Mouse (Mus musculus) embryonic fibroblast, embryonic 13.5 days (primary cell): Measurements from ENCODE around the gene Olfr204. TPM values are rescaled to one million over a fixed set of nuclear protein-coding genes. Genes with fewer than 3 reads are reported as not detected.
"Not testable (repeated sequence)": the region's sequence is repeated elsewhere in the genome, so short reads cannot be mapped to it uniquely, and the experiment has no call there.

Experiments used
- H3K27ac ChIP-seq: 2 replicates; pipeline ENCODE4 v1.5.1; 2012; ENCODE audit warnings: low read length, control low read depth, inconsistent platforms; ENCODE audit not compliant: insufficient read depth
- H3K4me1 ChIP-seq: 2 replicates; pipeline ENCODE4 v1.6.1; 2011; ENCODE audit warnings: low read length; ENCODE audit not compliant: control insufficient read depth, insufficient read depth
- H3K4me3 ChIP-seq: 2 replicates; pipeline ENCODE4 v1.5.1; 2011; ENCODE audit warnings: mild to moderate bottlenecking, control low read depth, low read length; ENCODE audit not compliant: insufficient read depth
- CTCF ChIP-seq: IDR thresholded peaks from 2 replicates; pipeline ENCODE4 v1.5.1; 2011; ENCODE audit warnings: mild to moderate bottlenecking, control low read depth, low read length, moderate library complexity, borderline replicate concordance; ENCODE audit not compliant: insufficient read depth
- POLR2A ChIP-seq: IDR thresholded peaks from 2 replicates; pipeline ENCODE4 v1.6.1; 2011; ENCODE audit warnings: low read depth, mild to moderate bottlenecking, control low read depth, low read length, moderate library complexity
- polyA plus RNA-seq: library from polyadenylated mRNA; stranded (reverse); fragments of >200 nt; gene quantifications from 2 replicates; pipeline ENCODE4 v1.2.4, GENCODE M21; 2011; ENCODE audit warnings: low read depth; ENCODE audit not compliant: missing spikeins, insufficient read length

Gene Olfr204
- polyA plus RNA-seq, result not detected in 2 replicates

DNA sequence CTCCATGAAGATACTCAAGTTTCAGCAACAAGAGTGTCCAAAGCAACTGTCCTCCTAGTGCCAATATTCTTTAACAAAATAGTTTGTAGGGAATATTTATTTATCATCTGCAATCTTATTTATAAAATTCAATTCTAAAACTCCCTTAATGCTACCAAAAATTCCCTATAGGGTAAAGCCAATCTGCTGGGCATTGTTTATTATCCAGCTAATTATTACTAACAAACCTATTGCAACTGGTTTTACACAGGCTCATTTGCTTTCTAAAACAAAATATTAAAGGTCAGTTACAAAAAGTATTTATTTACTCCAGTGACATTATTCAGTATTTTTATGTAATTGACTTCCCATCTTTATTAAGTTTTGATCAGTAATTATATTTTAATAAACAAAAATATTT is at the start of gene Olfr204:
Olfr204 (minus strand) TSS at position 101 of the 400 bp plus-strand sequence.
- Histone ChIP-seq H3K27ac (no peak within 1 kb of the TSS), H3K4me3 (no peak within 1 kb of the TSS), H3K4me1 (no peaks in the 10 kb centered on the region)
- TF ChIP-seq CTCF (no peak), POLR2A (no peak)

DNA sequence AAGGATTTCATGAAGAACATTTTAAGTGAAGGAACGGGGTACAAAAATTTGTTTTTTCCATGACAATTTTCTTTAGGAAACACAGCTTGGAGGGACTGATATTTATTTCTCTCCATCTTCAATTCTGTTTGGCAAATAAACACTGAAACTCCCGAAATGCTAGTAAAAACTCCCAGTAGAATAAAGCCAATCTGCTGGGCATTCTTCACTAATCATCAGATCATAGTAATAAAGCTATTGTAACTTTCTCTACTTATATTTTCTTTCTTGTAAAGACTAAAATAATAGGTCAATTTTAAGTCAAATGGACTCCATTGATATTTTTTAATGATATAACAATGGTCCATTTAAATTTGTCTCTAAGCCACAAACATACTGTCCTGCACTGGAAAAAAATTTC is 45.8 kb upstream of the Olfr204 start, which contains the start of gene Olfr209:
Olfr209 (minus strand) TSS at position 101 of the 400 bp plus-strand sequence.
- Histone ChIP-seq H3K4me3 (no peak within 1 kb of the TSS), H3K4me1 (no peaks in the 10 kb centered on the region), H3K27ac (no peak within 1 kb of the TSS)
- TF ChIP-seq CTCF (no peak), POLR2A (no peak)

DNA sequence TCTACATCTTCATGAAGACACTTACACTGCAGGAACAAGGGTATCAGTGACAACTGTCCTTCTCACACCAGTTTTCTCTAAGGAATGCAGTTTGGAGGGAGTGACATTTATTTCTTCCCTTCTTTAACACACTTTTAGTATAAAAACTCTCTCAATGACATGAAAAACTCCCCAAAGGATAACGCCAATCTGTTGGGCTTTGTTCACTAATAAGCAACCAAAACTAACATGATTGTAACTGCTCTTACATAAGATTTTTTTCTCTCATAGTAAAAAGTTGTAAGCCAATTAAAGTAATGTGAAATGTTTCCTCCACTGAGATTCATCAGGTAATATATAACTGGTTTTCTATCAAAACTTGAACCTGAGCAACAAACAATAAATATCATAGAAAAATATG is 31.1 kb upstream of the Olfr204 start, which contains the start of gene Olfr206:
Olfr206 (minus strand) TSS at position 101 of the 400 bp plus-strand sequence.
- Histone ChIP-seq H3K4me1 (no peaks in the 10 kb centered on the region), H3K27ac (no peak within 1 kb of the TSS), H3K4me3 (no peak within 1 kb of the TSS)
- no peak for TF ChIP-seq CTCF
- no peak for TF ChIP-seq POLR2A

DNA sequence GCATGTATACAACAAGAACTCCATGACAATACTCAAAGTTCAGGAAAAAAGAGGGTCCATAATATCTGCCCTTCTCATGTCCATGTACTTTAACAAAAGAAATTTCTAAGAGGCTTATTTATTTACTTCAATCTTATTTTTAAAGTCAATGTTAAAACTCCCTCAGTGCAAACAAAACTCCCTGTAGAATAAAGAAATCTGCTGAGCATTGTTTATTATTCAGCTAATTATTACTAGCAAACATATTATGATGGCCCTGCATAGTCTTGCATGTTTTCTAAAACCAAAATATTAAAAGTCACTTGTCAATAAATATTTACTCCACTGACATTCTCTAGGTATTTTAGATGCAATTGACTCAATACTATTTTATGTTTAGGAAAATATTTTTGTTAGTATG is 13.0 kb upstream of the Olfr204 start, which contains the start of gene Olfr205:
Olfr205 (minus strand) TSS at position 101 of the 400 bp plus-strand sequence.
- Histone ChIP-seq H3K4me1 (no peaks in the 10 kb centered on the region), H3K27ac (no peak within 1 kb of the TSS), H3K4me3 (no peak within 1 kb of the TSS)
- TF ChIP-seq CTCF (no peak), POLR2A (no peak)

DNA sequence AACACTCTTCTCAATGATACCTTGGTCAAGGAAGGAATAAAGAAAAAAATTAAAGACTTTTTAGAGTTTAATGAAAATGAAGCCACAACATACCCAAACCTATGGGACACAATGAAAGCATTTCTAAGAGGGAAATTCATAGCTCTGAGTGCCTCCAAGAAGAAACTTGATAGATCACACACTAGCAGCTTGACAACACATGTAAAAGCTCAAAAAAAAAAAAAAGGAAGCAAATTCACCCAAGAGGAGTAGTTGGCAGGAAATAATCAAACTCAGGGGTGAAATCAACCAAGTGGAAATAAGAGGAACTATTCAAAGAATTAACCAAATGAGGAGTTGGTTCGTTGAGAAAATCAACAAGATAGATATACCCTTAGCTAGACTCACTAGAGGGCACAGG is 5.2 kb upstream of the Olfr204 start:
- H3K4me1 ChIP-seq, H3K27ac ChIP-seq, H3K4me3 ChIP-seq: not testable (repeated sequence)

DNA sequence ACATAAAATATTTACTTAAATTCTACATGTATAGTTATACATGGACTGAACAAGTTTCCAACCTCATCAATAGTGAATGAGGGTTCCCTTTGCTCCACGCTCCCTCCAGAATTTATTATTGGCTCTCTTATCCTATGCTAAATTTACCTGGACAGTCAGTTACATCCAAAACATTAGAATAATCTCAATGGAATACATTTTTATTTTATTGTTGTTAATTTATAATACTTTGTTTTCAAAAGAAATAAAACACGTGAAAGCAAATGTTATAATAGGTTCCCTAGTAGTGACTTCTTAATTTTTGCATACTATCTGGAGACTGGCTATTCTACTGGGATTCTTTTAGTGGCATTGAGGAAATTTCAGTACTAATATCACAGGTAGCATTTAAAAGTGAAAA is 19.5 kb downstream of the Olfr204 start, which contains the start of gene Olfr203:
Olfr203 (plus strand) TSS at position 301 of the 400 bp plus-strand sequence.
- Histone ChIP-seq H3K27ac (no peak within 1 kb of the TSS), H3K4me1 (no peaks in the 10 kb centered on the region), H3K4me3 (no peak within 1 kb of the TSS)
- TF ChIP-seq CTCF (no peak), POLR2A (no peak)

DNA sequence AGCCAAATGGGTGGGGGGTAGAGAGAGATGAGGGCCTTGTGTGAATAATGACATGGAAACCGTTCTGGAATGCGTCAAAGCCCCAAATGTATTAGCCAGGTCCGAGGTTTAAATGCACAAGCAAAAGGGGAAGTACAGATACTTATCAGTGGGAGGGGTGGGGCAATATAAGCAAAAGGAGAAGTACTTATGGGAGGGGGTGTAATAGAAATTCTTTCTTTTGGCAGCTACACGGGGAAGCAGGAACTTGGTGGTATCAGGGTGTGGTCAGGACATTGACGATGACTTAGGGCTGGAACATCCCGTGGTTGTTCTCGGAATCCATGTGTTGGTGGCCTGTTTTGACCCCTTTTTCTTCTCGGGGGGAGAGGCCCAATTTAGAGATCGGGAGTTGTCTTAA is 30.5 kb downstream of the Olfr204 start:
- H3K27ac ChIP-seq, H3K4me1 ChIP-seq, H3K4me3 ChIP-seq: not testable (repeated sequence)

DNA sequence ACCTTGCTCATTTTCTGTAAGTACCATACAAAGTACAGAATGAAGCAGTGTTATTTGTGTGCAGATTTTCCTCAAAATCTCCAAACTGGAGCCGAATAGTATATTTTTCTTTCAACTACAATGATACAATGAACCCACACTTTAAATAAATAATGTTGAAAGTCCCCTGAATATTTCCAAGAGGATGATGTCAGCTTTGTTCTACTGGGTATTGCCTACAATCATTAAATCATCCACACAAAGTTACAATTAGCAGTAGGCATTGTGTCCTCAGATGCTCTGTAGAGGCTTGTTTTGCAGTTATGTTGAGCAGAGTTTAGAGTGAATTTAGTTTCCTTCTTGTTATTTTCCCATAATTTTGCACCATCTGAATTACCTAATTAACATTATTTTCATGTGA is 31.4 kb downstream of the Olfr204 start, which contains the start of gene Olfr202:
Olfr202 (minus strand) TSS at position 101 of the 400 bp plus-strand sequence.
- no peak within 1 kb of the TSS for H3K4me3 ChIP-seq

DNA sequence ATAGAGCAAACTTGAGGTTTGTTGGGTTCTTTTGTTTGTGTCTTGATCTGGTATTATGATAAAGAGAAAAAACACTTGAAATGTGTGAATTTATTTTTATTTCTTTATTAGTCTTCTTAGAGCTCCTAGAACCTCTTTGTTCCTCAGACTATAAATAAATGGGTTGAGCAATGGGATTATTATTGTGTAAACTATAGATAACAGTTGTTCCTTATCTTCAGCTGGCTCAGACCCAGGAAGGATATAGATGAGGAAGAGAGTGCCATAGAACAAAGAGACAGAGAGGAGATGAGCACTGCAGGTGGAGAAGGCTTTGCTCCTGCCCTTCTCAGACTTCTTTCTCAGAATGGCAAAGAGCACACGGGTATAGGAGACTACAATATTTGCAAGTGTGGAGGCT is 34.6 kb downstream of the Olfr204 start:
- no peak overlapping the region for H3K27ac ChIP-seq
- no peaks in the 10 kb centered on the region for H3K4me1 ChIP-seq
- no peak for TF ChIP-seq POLR2A
- TF ChIP-seq CTCF, result no peak
- H3K4me3 ChIP-seq, result no peak overlapping the region

More for the DNA sequence above, 31.4 kb downstream of the Olfr204 start, which contains the start of gene Olfr202:
- no peak within 1 kb of the TSS for H3K27ac ChIP-seq
- TF ChIP-seq CTCF (no peak), POLR2A (no peak)
- no peaks in the 10 kb centered on the region for H3K4me1 ChIP-seq

DNA sequence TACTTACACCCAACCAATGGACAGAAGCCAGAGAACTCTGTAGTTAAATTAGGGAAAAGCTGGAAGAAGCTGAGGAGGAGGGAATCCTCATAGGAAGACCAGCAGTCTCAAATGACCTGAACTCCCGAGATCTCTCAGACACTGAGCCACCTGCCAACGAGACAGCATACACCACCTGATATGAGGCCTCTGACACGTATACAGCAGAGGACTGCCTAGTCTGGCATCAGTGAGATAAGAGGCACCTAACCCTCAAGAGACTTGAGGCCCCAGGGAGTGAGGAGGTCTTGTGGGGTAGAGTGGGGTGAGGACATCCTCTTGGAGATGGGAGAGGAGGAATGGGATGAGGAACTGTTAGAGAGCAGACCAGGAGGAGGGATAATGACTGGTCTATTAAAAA is 37.5 kb downstream of the Olfr204 start:
- no peak for TF ChIP-seq POLR2A
- TF ChIP-seq CTCF, result no peak
- H3K4me1 ChIP-seq, result no peaks in the 10 kb centered on the region
- no peak overlapping the region for H3K27ac ChIP-seq
- H3K4me3 ChIP-seq, result no peak overlapping the region

DNA sequence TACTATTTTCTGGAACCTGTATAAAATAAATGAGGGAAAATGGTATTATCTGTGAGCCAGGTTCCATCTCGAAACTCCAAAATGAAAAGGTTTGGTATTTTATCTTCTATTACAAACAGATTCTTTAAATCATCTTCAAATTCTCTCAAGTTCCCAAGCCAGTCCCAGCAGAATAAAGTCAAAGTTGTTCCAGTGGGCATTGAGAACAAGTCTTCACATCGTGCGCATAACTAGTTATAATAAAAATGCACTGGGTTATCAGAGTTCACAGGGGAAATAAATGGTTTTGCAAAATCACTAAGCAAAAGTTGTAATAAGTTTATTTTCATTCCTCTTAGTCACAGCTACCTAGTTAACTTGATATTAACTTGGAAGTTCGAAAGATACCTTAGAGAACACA is 45.5 kb downstream of the Olfr204 start, which contains the start of gene Olfr201:
Olfr201 (minus strand) TSS at position 101 of the 400 bp plus-strand sequence.
- H3K4me1 ChIP-seq, H3K27ac ChIP-seq, H3K4me3 ChIP-seq: not testable (repeated sequence)

DNA sequence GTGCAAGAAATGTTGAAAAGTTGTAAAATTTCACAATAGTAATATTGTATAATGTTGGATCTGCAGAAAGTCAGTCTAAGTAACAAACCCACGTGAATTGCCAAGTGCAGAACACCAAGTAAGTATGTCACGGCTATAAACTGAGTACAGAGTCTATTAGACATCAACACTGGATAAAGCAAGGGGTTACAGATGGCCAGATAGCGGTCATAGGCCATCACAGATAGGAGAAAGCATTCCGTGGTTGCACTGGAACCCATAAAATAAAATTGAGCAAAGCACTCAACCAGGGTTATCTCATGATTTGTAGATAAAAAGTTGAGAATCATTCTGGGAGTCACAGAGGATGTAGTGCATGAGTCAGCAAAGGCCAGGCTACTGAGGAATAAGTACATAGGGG is 49.0 kb downstream of the Olfr204 start:
- H3K4me1 ChIP-seq, H3K27ac ChIP-seq, H3K4me3 ChIP-seq: not testable (repeated sequence)

Other genes starting within 250 kb of the Olfr204 start
- not detected in 2 replicates for gene Olfr190, start 240.2 kb downstream of the Olfr204 start, polyA plus RNA-seq
- gene Olfr191, start 228.4 kb downstream of the Olfr204 start, polyA plus RNA-seq, result not detected in 2 replicates
- gene Olfr193, start 206.4 kb downstream of the Olfr204 start, polyA plus RNA-seq, result not detected in 2 replicates
- not detected in 2 replicates for gene Olfr194, start 197.2 kb downstream of the Olfr204 start, polyA plus RNA-seq
- gene Olfr195, start 171.2 kb downstream of the Olfr204 start, polyA plus RNA-seq, result not detected in 2 replicates
- gene Olfr196, start 147.8 kb downstream of the Olfr204 start, polyA plus RNA-seq, result not detected in 2 replicates
- gene Olfr198, start 114.7 kb downstream of the Olfr204 start, polyA plus RNA-seq, result not detected in 2 replicates
- gene Olfr199, start 98.5 kb downstream of the Olfr204 start, polyA plus RNA-seq, result not detected in 2 replicates
- gene Olfr201, start 45.6 kb downstream of the Olfr204 start, polyA plus RNA-seq, result not detected in 2 replicates
- gene Olfr202, start 31.5 kb downstream of the Olfr204 start, polyA plus RNA-seq, result not detected in 2 replicates
- not detected in 2 replicates for gene Olfr203, start 19.4 kb downstream of the Olfr204 start, polyA plus RNA-seq
- not detected in 2 replicates for gene Olfr205, start 12.9 kb upstream of the Olfr204 start, polyA plus RNA-seq
- gene Olfr206, start 31.0 kb upstream of the Olfr204 start, polyA plus RNA-seq, result not detected in 2 replicates
- gene Olfr209, start 45.7 kb upstream of the Olfr204 start, polyA plus RNA-seq, result not detected in 2 replicates
- not detected in 2 replicates for gene Gabrr3, start 89.1 kb upstream of the Olfr204 start, polyA plus RNA-seq
- 25.3 and 27.7 TPM in 2 replicates for gene Riox2, start 153.5 kb upstream of the Olfr204 start, polyA plus RNA-seq